Mouse (Mus musculus) megakaryocyte, adult 5-6 weeks (primary cell): ENCODE results near the gene Olfr284. TPM values are rescaled to one million over a fixed set of nuclear protein-coding genes. Genes with fewer than 3 reads are reported as not detected.

Experiments used
- ATAC-seq: 2 replicates; pipeline ENCODE4 v1.8.0; 2016; ENCODE audit warnings: mild to moderate bottlenecking, inconsistent platforms; ENCODE audit not compliant: poor library complexity, severe bottlenecking
- total RNA-seq, 2 experiments: library from RNA; stranded (forward) in 1 of 2; stranded (reverse) in 1 of 2; fragments of 153-499, 151-499 nt in 1 of 2; fragments of 221-1000, 200-1000 nt in 1 of 2; gene quantifications; 2 replicates each; pipeline versions ENCODE4 v1.2.3 to v1.2.4; 2015 to 2017

Gene Olfr284
- total RNA-seq (2015) (not detected in 2 replicates), total RNA-seq (2017) (not detected in 2 replicates)

DNA sequence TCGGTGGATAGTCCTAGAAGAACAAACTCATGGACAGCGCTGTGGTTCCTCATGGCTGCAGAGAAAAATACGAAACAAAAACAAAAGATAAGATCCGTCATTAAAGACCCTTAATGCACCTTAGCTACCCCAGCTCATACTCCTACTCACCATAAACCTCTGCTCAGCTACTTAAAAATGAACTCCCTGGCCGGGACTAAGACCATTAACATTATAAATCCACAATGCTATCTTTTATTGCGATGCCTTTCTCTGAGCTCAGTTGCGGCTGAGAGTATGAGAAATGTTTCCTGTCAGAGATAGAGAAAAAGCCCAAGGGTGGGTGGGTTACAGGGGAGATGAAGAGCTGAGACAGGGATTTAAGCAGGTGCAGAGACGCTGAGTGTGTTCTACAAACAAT, at the start of gene Olfr284:
Olfr284 (minus strand) TSS at position 101 of the 400 bp plus-strand sequence.
- no peak for ATAC-seq

DNA sequence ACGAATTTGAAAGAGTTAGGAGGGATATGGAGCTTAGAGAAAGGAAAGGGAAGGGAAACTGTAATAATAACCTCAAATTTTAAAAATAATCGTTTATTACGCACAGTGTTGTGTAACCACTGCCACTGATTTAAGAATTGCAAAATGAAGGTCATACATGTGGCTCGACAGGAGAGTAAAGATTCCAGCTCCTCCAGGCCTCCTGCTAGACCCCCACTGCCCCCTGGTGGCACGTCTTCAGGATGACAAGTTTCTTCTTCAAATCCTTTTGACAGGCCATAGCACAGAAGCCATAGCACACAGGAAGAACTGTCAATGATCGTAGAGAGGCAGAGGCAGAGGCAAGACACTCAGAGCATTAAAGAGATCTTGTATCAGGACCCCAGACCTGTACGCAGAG, 49.0 kb upstream of the Olfr284 start:
- peak; percentile 97 for ATAC-seq

DNA sequence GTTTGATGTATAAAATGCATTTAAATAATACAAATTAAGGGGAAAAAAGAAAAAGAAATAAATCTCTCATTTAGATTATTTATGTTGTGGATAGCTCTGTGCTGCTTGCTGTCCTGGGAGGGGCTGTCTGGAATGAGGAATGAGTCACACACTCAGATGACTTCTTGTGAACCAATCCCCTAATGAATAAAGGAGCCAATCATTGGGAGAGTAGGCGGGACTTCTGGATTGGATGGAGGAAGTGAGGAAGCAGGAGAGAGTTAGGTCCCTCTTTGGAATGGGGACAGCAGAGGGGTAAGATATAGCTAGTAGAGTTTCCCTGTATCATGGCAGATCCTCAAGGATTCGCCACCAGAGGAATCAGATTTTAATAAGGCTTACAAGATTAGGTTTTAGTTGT, 46.8 kb upstream of the Olfr284 start:
- peak; percentile 24; the same call in 1 of the 2 replicates for ATAC-seq

DNA sequence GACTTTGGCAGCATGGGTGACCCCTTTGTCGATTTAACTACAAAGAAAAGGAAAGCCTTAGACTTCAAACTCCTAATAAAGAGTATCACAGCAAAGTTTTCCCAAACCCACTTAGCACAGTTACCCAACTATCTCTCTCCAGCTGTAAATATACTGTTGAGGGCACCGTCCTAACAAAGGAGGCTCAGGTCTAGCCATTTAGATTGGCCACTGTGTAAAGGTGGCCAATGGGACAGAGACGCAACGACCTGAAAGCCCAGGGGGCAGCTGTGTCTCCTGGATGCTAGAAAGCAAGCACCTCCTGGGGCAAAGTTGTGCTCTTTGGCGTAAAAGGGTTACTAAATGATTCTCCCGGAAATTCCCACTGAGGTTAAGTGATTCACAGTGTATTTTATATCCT, 40.1 kb upstream of the Olfr284 start, which contains the start of gene Olfr283:
Olfr283 (minus strand) TSS at position 101 of the 400 bp plus-strand sequence.
- no peak for ATAC-seq

DNA sequence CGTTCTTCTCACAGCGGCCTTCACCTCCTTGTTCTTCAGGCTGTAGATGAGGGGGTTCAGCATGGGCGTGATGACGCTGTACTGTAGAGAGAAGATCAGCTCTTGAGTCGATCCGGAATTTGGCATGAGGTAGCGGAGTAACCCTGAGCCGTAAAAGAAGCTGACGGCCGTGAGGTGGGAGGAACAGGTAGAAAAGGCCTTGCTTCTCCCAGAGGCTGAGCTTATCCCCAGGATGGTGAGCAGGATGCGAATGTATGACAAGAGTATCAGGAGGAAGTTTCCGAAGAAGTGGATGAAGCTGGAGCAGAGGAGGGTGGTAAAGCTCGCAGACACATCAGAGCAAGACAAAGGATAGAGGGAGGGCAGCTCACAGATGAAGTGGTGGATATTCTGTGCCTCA, 37.4 kb upstream of the Olfr284 start:
- no peak for ATAC-seq

DNA sequence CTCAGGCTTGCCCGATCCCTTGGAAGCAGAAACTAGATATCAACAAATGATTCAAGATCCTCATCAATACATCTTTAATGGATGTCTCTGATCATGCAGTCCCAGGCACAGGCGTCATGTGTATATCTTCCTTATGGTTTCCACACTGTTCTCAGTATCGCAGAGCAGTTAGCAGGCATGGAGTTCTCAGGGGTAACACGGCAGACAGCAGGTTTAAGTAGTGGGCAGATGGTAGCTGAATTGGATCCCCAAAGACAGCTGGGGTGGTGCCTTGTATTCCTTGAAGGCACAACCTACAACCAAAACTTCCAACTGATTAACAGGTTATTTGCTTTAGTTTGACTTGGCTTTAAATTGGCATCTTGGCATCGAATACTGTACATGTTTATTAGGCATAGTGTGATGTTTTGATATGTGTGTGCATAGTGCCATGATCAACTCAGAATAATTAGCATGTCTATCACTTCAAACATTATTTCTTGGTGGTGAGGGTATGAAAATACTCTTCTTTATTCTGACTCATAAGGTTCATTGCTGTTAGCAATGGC, 23.5 kb downstream of the Olfr284 start, which contains the start of gene Olfr285:
Olfr285 (minus strand) TSS at position 177 of the 548 bp plus-strand sequence.
- ATAC-seq = no peak

DNA sequence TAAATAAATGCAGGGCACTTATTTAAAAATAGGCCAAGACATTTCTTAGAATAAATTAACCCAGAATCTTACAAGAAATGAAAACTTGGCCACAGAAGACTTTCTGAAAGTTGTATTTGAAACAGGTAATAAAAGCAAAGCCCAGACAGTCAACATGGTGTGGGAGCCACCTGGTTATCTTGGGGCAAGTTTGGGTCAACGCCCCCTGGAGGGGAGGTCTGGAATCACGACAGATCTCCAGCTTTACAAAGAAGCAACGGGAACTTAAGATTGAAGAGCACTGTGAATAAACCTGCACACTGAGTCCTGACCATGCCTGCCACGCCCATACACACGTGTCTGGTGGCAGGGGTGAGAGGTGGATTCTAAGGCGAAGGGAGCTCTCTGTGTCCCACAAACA, 25.1 kb downstream of the Olfr284 start:
- no peak for ATAC-seq

DNA sequence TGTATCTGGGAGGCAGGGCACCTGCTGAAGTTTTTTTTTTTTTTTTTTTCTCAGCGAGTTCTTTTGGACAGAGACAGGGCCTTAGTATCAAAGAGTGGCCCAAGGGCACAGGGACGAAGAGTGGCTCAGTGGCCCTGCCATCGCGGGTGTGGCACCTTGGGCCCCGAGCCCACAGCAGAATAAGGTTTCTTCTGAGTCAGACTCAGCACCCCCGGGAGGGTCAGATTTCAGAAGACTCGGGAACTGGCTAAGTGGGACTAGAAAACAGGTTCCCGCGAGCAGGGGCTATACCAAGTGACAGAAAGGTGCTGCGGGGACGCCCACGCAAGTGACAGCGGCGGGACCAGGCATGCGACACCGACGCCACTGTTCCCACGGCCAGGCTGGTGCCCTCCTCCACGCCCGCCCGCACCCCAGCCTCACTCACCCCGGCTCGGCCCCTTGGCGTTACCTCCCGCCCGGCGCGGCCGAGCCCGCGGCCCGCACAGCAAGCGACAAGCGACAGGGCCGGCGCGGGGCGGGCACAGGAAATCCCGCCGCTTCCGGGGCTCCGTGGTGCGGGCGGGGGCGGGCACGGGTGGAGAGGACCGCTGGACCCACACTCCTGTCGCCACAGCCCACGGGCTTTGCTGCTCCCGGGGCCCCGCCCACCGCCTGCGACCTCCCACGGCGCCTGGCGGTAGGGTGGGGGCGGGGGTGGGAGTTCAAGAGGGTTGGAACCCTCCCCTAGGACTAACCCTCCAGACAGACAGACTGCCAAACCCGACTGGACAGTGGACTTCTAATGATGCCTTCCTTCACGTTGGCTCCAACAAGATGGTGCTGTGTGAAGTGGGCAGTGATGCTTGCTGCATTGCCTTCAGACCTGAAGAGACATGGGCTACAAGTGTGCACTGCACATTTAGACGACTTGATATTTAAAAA, 44.9 kb downstream of the Olfr284 start, which contains the start of gene Zfp641:
Zfp641 (minus strand) TSS at position 534 of the 924 bp plus-strand sequence.
- ATAC-seq = no peak

DNA sequence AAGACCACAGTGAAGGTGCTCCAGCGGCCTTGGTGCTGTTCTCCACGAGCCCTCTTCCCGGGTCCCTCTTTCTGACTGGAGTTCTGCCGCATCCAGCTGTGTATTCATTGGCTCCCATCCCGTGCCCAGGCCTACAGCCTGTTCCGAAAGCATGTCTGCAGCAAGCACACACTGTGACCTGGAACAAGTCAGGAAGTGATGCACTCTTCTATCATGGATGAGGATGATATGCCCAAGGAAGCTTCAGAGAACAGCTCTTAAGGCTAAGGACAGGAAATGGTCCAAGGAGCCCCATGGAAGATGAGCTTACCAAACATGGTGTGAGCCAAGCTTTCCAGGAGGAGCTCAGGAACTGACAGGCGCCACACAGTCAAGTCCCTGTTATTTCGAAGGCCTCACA, 47.1 kb downstream of the Olfr284 start:
- ATAC-seq = no peak

Other genes with a start within 250 kb of the Olfr284 start
- gene Pfkm, start 248.4 kb downstream of the Olfr284 start, total RNA-seq (2015) = 2.4 and 3.1 TPM in 2 replicates
- 4.7 and 6.2 TPM in 2 replicates for gene Pfkm, start 248.4 kb downstream of the Olfr284 start, total RNA-seq (2017)
- 43.4 and 44.7 TPM in 2 replicates for gene Senp1, start 247.2 kb downstream of the Olfr284 start, total RNA-seq (2015)
- 39.9 and 52.2 TPM in 2 replicates for gene Senp1, start 247.2 kb downstream of the Olfr284 start, total RNA-seq (2017)
- 29.8 and 34.5 TPM in 2 replicates for gene Asb8, start 175.4 kb downstream of the Olfr284 start, total RNA-seq (2015)
- 30.0 and 31.4 TPM in 2 replicates for gene Asb8, start 175.4 kb downstream of the Olfr284 start, total RNA-seq (2017)
- gene Ccdc184, start 173.8 kb downstream of the Olfr284 start, total RNA-seq (2015) = not detected in 2 replicates
- not detected in 2 replicates for gene Ccdc184, start 173.8 kb downstream of the Olfr284 start, total RNA-seq (2017)
- not detected in 2 replicates for gene Olfr288, start 145.4 kb downstream of the Olfr284 start, total RNA-seq (2015)
- not detected in 2 replicates for gene Olfr288, start 145.4 kb downstream of the Olfr284 start, total RNA-seq (2017)
- not detected in 2 replicates for gene Gm44579, start 120.0 kb downstream of the Olfr284 start, total RNA-seq (2015)
- gene Gm44579, start 120.0 kb downstream of the Olfr284 start, total RNA-seq (2017) = not detected in 2 replicates
- not detected in 2 replicates for gene Olfr287, start 119.9 kb downstream of the Olfr284 start, total RNA-seq (2015)
- not detected in 2 replicates for gene Olfr287, start 119.9 kb downstream of the Olfr284 start, total RNA-seq (2017)
- gene Olfr286, start 106.5 kb downstream of the Olfr284 start, total RNA-seq (2015) = not detected in 2 replicates
- gene Olfr286, start 106.5 kb downstream of the Olfr284 start, total RNA-seq (2017) = not detected in 2 replicates
- gene H1fnt, start 83.7 kb downstream of the Olfr284 start, total RNA-seq (2015) = not detected in 2 replicates
- gene H1fnt, start 83.7 kb downstream of the Olfr284 start, total RNA-seq (2017) = not detected in 2 replicates
- gene Zfp641, start 44.8 kb downstream of the Olfr284 start, total RNA-seq (2015) = 0.09 TPM in 1 of 2 replicates, not detected in the other
- gene Zfp641, start 44.8 kb downstream of the Olfr284 start, total RNA-seq (2017) = not detected in 2 replicates
- gene Olfr285, start 23.6 kb downstream of the Olfr284 start, total RNA-seq (2015) = not detected in 2 replicates
- gene Olfr285, start 23.6 kb downstream of the Olfr284 start, total RNA-seq (2017) = not detected in 2 replicates
- gene Olfr283, start 40.0 kb upstream of the Olfr284 start, total RNA-seq (2015) = not detected in 2 replicates
- gene Olfr283, start 40.0 kb upstream of the Olfr284 start, total RNA-seq (2017) = not detected in 2 replicates
- not detected in 2 replicates for gene Olfr282, start 90.2 kb upstream of the Olfr284 start, total RNA-seq (2015)
- not detected in 2 replicates for gene Olfr282, start 90.2 kb upstream of the Olfr284 start, total RNA-seq (2017)
- gene Olfr281, start 111.6 kb upstream of the Olfr284 start, total RNA-seq (2015) = not detected in 2 replicates
- gene Olfr281, start 111.6 kb upstream of the Olfr284 start, total RNA-seq (2017) = not detected in 2 replicates
- gene OR5BS1P, start 128.9 kb upstream of the Olfr284 start, total RNA-seq (2015) = not detected in 2 replicates
- not detected in 2 replicates for gene OR5BS1P, start 128.9 kb upstream of the Olfr284 start, total RNA-seq (2017)
- not detected in 2 replicates for gene Lalba, start 141.7 kb upstream of the Olfr284 start, total RNA-seq (2015)
- not detected in 2 replicates for gene Lalba, start 141.7 kb upstream of the Olfr284 start, total RNA-seq (2017)
- not detected in 2 replicates for gene Olfr279, start 151.4 kb upstream of the Olfr284 start, total RNA-seq (2015)
- gene Olfr279, start 151.4 kb upstream of the Olfr284 start, total RNA-seq (2017) = not detected in 2 replicates
- 36.7 and 42.7 TPM in 2 replicates for gene Kansl2, start 193.3 kb upstream of the Olfr284 start, total RNA-seq (2015)
- 30.4 and 31.8 TPM in 2 replicates for gene Kansl2, start 193.3 kb upstream of the Olfr284 start, total RNA-seq (2017)
- 33.0 and 38.7 TPM in 2 replicates for gene Ccnt1, start 229.9 kb upstream of the Olfr284 start, total RNA-seq (2015)
- 41.3 and 43.5 TPM in 2 replicates for gene Ccnt1, start 229.9 kb upstream of the Olfr284 start, total RNA-seq (2017)
- 0.46 TPM in 1 of 2 replicates, not detected in the other for gene 4930415O20Rik, start 230.0 kb upstream of the Olfr284 start, total RNA-seq (2015)
- gene 4930415O20Rik, start 230.0 kb upstream of the Olfr284 start, total RNA-seq (2017) = not detected in 2 replicates